ENCODE assay signal across 33 mouse cellular contexts in the genomic region with DNA sequence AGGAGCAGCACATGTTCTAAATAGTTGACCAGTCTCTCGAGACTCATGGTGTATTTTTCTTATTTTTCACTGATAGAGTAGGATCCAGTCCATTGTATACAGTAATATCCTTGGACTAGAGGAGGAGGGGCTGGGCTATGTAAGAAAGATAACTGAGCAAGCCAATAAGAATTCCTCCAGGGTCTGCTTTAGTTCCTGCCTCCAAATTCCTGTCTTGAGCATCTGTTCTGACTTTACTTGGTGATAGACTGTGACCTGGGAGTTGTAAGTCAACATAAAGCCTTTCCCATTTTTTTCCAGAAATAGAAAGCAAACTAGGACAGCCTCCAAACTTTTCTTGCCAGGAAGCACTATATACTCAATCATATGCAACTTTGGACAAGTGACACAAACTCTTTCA.
"Had no signal": no experiment of that assay in that cellular context is flagged by ENCODE, and none has a peak within 500 bp of the region (broad histone marks: within the 10 kb centered on the region; RNA-seq: fewer than 3 reads in every experiment).

No protein-coding gene starts in this region.

- H3K4me2 ChIP-seq: heart, embryonic 13.5 days; heart, embryonic 15.5 days; hindbrain, embryonic 12.5 days; hindbrain, embryonic 13.5 days; hindbrain, embryonic 14.5 days; hindbrain, embryonic 15.5 days; intestine, embryonic 15.5 days; kidney, embryonic 15.5 days had no signal

- ATAC-seq: hindbrain, embryonic 16.5 days; hindbrain, postnatal 0 days; inflammation-experienced regulatory T-cells, adult 6 months; intestine, embryonic 15.5 days; intestine, embryonic 16.5 days; intestine, postnatal 0 days had no signal

- DNase-seq: heart, postnatal 10 days; heart, postnatal 14 days; heart, postnatal 36 days; heart, postnatal 4 days; kidney, adult 11 months; kidney, adult 18-20 months; kidney, adult 2 months; kidney, adult 8-10 months; kidney, adult 9 months; kidney, postnatal 10 days; kidney, postnatal 14 days; kidney, postnatal 25 days; kidney, postnatal 36 days; kidney, postnatal 4 days; layer of hippocampus, adult 9-11 months; layer of hippocampus, postnatal 36 days had no signal

- H3K4me1 ChIP-seq: heart, embryonic 13.5 days; heart, embryonic 15.5 days; hindbrain, embryonic 10.5 days; hindbrain, embryonic 12.5 days; hindbrain, embryonic 13.5 days; hindbrain, embryonic 15.5 days; intestine, embryonic 15.5 days; kidney, embryonic 15.5 days had no signal

- H3K9me3 ChIP-seq: heart, embryonic 13.5 days; heart, embryonic 15.5 days; hindbrain, embryonic 10.5 days; hindbrain, embryonic 12.5 days; hindbrain, embryonic 13.5 days; hindbrain, embryonic 15.5 days; intestine, embryonic 15.5 days; kidney, embryonic 15.5 days had no signal

- H3K36me3 ChIP-seq: heart, embryonic 13.5 days; heart, embryonic 15.5 days; hindbrain, embryonic 10.5 days; hindbrain, embryonic 12.5 days; hindbrain, embryonic 13.5 days; hindbrain, embryonic 15.5 days; intestine, embryonic 15.5 days; kidney, embryonic 15.5 days had no signal

- H3K4me3 ChIP-seq: heart, embryonic 13.5 days; heart, embryonic 15.5 days; hindbrain, embryonic 10.5 days; hindbrain, embryonic 12.5 days; hindbrain, embryonic 13.5 days; hindbrain, embryonic 15.5 days; intestine, embryonic 15.5 days; kidney, embryonic 15.5 days; layer of hippocampus, adult 2 months; left cerebral cortex, adult 2 months had no signal

- H3K27ac ChIP-seq: heart, embryonic 13.5 days; heart, embryonic 15.5 days; hindbrain, embryonic 10.5 days; hindbrain, embryonic 12.5 days; hindbrain, embryonic 13.5 days; hindbrain, embryonic 14.5 days; hindbrain, embryonic 15.5 days; hindbrain, postnatal 0 days; intestine, embryonic 15.5 days; kidney, embryonic 15.5 days; kidney, postnatal 0 days; layer of hippocampus, adult 2 months; left cerebral cortex, adult 2 months had no signal

- H3K9ac ChIP-seq: heart, embryonic 13.5 days; heart, embryonic 15.5 days; hindbrain, embryonic 12.5 days; hindbrain, embryonic 13.5 days; hindbrain, embryonic 14.5 days; hindbrain, embryonic 15.5 days; intestine, embryonic 15.5 days; kidney, embryonic 15.5 days had no signal

- H3K27me3 ChIP-seq: heart, embryonic 13.5 days; heart, embryonic 15.5 days; hindbrain, embryonic 12.5 days; hindbrain, embryonic 13.5 days; hindbrain, embryonic 15.5 days; intestine, embryonic 15.5 days; kidney, embryonic 15.5 days had no signal
